Mouse (Mus musculus) testis, adult 2 months (tissue): Measurements from ENCODE around the gene Pck1. TPM values are rescaled to one million over a fixed set of nuclear protein-coding genes. Genes with fewer than 3 reads are reported as not detected.

Source experiments
- H3K27ac ChIP-seq: fragments of 200-500 bp; 2 replicates; pipeline ENCODE4 v1.5.1; 2012; ENCODE audit warnings: low read depth, low read length; ENCODE audit not compliant: control insufficient read depth, insufficient read depth
- H3K27me3 ChIP-seq: fragments of 200-500 bp; 2 replicates; pipeline ENCODE4 v1.6.1; 2012; ENCODE audit warnings: mild to moderate bottlenecking, low read length, moderate library complexity; ENCODE audit not compliant: control insufficient read depth, insufficient read depth
- H3K36me3 ChIP-seq: fragments of 200-500 bp; 2 replicates; pipeline ENCODE4 v1.6.1; 2012; ENCODE audit warnings: mild to moderate bottlenecking, low read length; ENCODE audit not compliant: control insufficient read depth, insufficient read depth
- H3K4me1 ChIP-seq: fragments of 200-500 bp; 2 replicates; pipeline ENCODE4 v1.6.1; 2012; ENCODE audit warnings: low read length; ENCODE audit not compliant: control insufficient read depth, insufficient read depth
- H3K4me3 ChIP-seq: fragments of 200-500 bp; 2 replicates; pipeline ENCODE4 v1.5.1; 2012; ENCODE audit warnings: low read depth, mild to moderate bottlenecking, low read length, moderate library complexity, mixed read lengths; ENCODE audit not compliant: control insufficient read depth
- CTCF ChIP-seq: fragments of 200-500 bp; IDR thresholded peaks from 2 replicates; pipeline ENCODE4 v1.5.1; 2012; ENCODE audit warnings: low read depth, mild to moderate bottlenecking, inconsistent platforms, low read length, moderate library complexity; ENCODE audit not compliant: control insufficient read depth, insufficient read depth, insufficient replicate concordance
- POLR2A ChIP-seq: fragments of 200-500 bp; IDR thresholded peaks from 2 replicates; pipeline ENCODE4 v1.6.1; 2012; ENCODE audit warnings: low read depth, mild to moderate bottlenecking, inconsistent platforms, low read length, moderate library complexity; ENCODE audit not compliant: control insufficient read depth
- polyA plus RNA-seq: library from polyadenylated mRNA; depleted of rRNA; stranded (reverse); fragments of >200 nt; gene quantifications from 2 replicates; pipeline ENCODE4 v1.2.3, GENCODE M21; 2012

Pck1 gene
- polyA plus RNA-seq, 1 experiment, result 0.23 TPM

GRCm38 (mm10) chr2:173174569-173174968 lies 21.7 kb downstream of the Pck1 start:
- Histone ChIP-seq H3K4me3 (no peak overlapping the region), H3K4me1 (peaks cover 6% of the 10 kb centered on the region)

GRCm38 (mm10) chr2:173175703-173176102 lies 22.9 kb downstream of the Pck1 start:
- Histone ChIP-seq H3K4me3 (no peak overlapping the region), H3K27me3 (no peaks in the 10 kb centered on the region), H3K27ac (no peak overlapping the region), H3K4me1 (peaks cover 6% of the 10 kb centered on the region), H3K36me3 (no peaks in the 10 kb centered on the region)
- no peak; the same call in 1 of the 2 replicates for TF ChIP-seq CTCF
- no peak for TF ChIP-seq POLR2A

More at GRCm38 (mm10) chr2:173174569-173174968, 21.7 kb downstream of the Pck1 start:
- H3K36me3 ChIP-seq, result no peaks in the 10 kb centered on the region
- TF ChIP-seq CTCF (no peak), POLR2A (no peak)
- no peak overlapping the region for H3K27ac ChIP-seq
- no peaks in the 10 kb centered on the region for H3K27me3 ChIP-seq

DNA sequence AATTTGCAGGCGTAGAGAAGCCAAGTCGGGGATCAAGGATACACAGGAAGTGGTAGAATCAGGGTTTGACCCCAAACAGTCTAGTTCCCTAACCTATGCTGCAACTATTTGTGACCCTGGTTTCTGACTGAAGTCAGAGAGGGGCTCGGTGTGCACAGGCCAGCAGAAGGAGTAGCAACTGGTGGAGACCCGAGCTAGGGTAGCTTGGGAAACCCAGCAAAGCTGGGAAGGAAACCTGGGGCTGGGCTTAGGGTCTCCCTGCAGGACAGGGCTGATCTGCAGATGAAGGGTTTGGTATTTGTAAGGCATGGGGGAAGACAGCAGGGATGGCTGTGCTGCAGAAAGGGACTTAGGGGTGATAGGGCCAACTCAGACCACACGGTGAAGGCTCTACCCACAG lies 24.6 kb downstream of the Pck1 start:
- Histone ChIP-seq H3K27ac (no peak overlapping the region), H3K4me1 (peaks cover 2% of the 10 kb centered on the region), H3K36me3 (no peaks in the 10 kb centered on the region), H3K27me3 (no peaks in the 10 kb centered on the region), H3K4me3 (no peak overlapping the region)
- no peak for TF ChIP-seq POLR2A

DNA sequence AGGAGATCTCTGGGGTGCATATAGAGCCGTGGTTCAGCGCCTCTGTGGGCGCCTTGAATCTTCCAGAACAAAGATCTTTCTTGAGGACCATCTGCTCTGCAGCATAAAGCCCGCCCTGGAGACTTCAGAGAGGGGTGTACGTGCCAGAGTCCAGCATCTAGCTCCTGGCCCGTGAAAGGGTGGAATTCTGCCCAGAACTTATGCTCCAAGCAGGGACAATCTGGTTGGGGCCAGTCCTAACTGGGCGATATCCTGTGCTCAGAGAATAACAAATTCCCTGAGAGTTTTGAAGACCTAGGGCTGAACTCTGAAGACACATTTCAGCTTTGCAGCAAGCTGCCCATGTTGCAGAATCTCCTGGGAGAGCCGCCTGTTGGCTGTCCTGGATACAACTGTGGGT lies 25.1 kb downstream of the Pck1 start:
- H3K4me1 ChIP-seq, result peaks cover 2% of the 10 kb centered on the region
- H3K27ac ChIP-seq, result no peak overlapping the region
- no peaks in the 10 kb centered on the region for H3K27me3 ChIP-seq
- no peak for TF ChIP-seq POLR2A
- TF ChIP-seq CTCF, result no peak
- H3K4me3 ChIP-seq, result no peak overlapping the region
- H3K36me3 ChIP-seq, result no peaks in the 10 kb centered on the region

DNA sequence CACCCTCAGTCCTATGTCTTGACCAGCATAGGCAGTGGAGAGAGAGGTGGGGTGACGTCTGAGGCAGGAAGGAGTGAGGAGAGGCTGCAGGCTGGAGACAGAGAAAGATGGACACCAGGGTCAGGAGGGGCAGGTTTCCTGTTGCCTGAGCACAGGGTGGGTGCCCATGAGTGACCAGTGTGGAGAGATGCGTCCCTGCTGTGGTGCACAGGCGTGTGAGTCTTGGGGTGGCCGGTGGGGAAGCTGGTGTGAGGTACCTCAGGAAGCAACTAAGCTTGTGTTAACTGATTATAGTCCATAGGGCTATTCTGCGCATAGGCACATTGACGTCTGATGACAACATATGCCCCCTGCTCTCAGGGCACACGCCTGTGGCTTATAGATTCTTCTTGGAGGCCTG lies 26.2 kb downstream of the Pck1 start:
- Histone ChIP-seq H3K27me3 (no peaks in the 10 kb centered on the region), H3K36me3 (no peaks in the 10 kb centered on the region), H3K27ac (no peak overlapping the region), H3K4me1 (no peaks in the 10 kb centered on the region), H3K4me3 (no peak overlapping the region)
- TF ChIP-seq POLR2A (no peak), CTCF (no peak)

DNA sequence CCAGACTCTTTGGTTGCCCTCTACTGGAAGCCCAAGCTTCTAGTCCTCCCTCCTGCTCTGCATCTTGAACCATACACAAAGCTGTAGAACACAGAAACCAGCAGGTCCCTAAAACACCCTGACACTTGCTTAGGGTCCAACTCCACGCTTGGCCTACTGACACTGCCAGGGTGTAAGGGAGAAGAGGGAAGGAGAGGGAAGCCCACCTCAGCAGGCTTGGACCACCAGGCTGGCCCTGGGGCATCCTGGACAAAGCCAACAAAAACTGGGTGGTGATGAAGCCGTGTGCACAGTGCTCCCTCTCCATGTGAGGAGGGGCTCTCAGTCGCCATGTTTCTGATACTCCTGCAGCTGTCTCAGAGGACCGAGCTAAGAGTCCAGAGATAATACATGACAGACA lies 27.2 kb downstream of the Pck1 start:
- no peak overlapping the region for H3K27ac ChIP-seq
- H3K4me1 ChIP-seq, result no peaks in the 10 kb centered on the region
- no peaks in the 10 kb centered on the region for H3K27me3 ChIP-seq
- TF ChIP-seq CTCF, result no peak
- TF ChIP-seq POLR2A, result no peak
- H3K36me3 ChIP-seq, result no peaks in the 10 kb centered on the region
- no peak overlapping the region for H3K4me3 ChIP-seq

DNA sequence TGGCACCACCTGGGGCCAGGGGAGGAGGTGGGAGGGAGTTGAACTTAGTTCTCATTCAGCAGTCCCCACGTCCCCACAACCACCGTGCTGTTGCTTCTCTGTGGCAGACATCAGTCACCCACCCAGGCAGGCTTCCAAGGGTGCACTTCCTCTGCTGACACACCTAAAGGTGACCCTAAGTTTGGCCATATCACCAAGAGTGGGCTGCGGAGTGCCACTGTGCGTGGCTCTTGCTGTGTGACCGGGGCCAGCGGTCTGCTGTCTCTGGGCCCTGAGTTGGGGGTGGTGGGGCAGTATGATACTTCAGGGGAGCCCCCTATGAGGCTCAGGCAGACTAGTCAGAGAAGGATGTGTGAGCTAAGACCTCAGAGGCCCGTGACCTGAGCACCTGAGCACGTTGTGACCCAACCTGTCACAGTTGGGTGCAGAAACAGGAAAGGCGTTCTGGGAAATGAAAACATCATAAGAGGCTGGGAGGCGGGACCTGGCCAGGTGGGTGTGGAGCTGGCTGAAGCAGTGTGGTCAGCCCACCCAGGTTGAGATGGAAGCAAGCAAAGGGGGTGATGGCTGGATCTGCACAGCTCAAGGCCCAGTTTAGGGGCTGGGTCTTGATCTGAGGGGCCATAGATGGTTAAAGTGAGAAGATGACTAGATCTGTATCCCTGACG lies 28.0 kb downstream of the Pck1 start:
- Histone ChIP-seq H3K4me3 (no peak overlapping the region), H3K27ac (no peak overlapping the region), H3K27me3 (no peaks in the 10 kb centered on the region), H3K4me1 (no peaks in the 10 kb centered on the region), H3K36me3 (no peaks in the 10 kb centered on the region)
- TF ChIP-seq POLR2A (no peak), CTCF (no peak)

DNA sequence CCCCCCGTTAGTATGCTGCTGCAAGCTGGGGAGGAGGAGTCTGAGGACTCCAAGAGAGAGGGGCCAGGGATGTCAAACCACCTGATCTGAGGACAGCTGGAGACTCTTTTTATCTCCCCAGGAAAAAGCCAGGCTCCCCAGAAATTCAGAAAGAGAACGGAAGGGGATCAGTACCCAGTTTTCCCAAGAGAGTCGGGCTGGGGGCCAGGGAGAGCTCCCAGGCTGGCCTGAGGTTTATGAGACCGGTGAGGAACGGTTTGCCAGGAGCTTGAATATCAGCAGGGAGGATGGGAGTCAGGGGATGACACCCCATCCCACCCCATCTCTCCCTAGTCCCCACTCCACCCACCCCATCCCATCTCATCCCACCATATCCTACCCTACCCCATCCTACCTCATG lies 28.6 kb downstream of the Pck1 start:
- H3K36me3 ChIP-seq, result no peaks in the 10 kb centered on the region
- TF ChIP-seq CTCF (no peak), POLR2A (no peak)
- no peak overlapping the region for H3K27ac ChIP-seq
- no peaks in the 10 kb centered on the region for H3K27me3 ChIP-seq
- H3K4me3 ChIP-seq, result no peak overlapping the region
- H3K4me1 ChIP-seq, result peaks cover under 1% of the 10 kb centered on the region
